Mouse (Mus musculus) spleen, adult 2 months (tissue): ENCODE results near the gene Cnih2. TPM values are rescaled to one million over a fixed set of nuclear protein-coding genes. Genes with fewer than 3 reads are reported as not detected.

Experiments
- DNase-seq, 2 experiments: peaks; one replicate each; pipeline versions ENCODE4 v3.0.0 to v3.0.0-alpha.2; 2012 to 2021; ENCODE audit warnings: low spot score in 2 of 2, low read depth in 1 of 2
- H3K27ac ChIP-seq: fragments of 200-500 bp; 2 replicates; pipeline ENCODE4 v1.5.1; 2012; ENCODE audit warnings: low read length, inconsistent platforms; ENCODE audit not compliant: insufficient read depth
- H3K27me3 ChIP-seq: fragments of 200-500 bp; 2 replicates; pipeline ENCODE4 v1.6.1; 2012; ENCODE audit warnings: mild to moderate bottlenecking, moderate library complexity, low read length, inconsistent platforms; ENCODE audit not compliant: control insufficient read depth, insufficient read depth
- H3K36me3 ChIP-seq: fragments of 200-500 bp; 2 replicates; pipeline ENCODE4 v1.6.1; 2012; ENCODE audit warnings: mild to moderate bottlenecking, low read length, inconsistent platforms; ENCODE audit not compliant: control insufficient read depth, insufficient read depth
- H3K4me1 ChIP-seq: fragments of 200-500 bp; 2 replicates; pipeline ENCODE4 v1.6.1; 2011; ENCODE audit warnings: inconsistent platforms; ENCODE audit not compliant: control insufficient read depth, insufficient read depth, insufficient read length
- H3K4me3 ChIP-seq: fragments of 200-500 bp; 2 replicates; pipeline ENCODE4 v1.5.1; 2011; ENCODE audit warnings: mild to moderate bottlenecking, inconsistent platforms; ENCODE audit not compliant: insufficient read depth, insufficient read length; ENCODE audit errors: extremely low read depth
- CTCF ChIP-seq: fragments of 200-500 bp; IDR thresholded peaks from 2 replicates; pipeline ENCODE4 v1.5.1; 2011; ENCODE audit warnings: mild to moderate bottlenecking, inconsistent platforms; ENCODE audit not compliant: insufficient read depth, insufficient read length, insufficient replicate concordance; ENCODE audit errors: extremely low read depth
- POLR2A ChIP-seq: fragments of 200-500 bp; IDR thresholded peaks from 2 replicates; pipeline ENCODE4 v1.6.1; 2011; ENCODE audit warnings: low read depth, low read length, inconsistent platforms
- WGBS: fragments of 180-500 bp; shearing (Covaris S2); methylation state at CpG from one replicate; pipeline ENCODE4 v1.1.7; 2018; 5-methylcytosine and 5-hydroxymethylcytosine counted together
- polyA plus RNA-seq: library from polyadenylated mRNA; depleted of rRNA; stranded (reverse); fragments of >200 nt; gene quantifications from 2 replicates; pipeline ENCODE4 v1.2.3, GENCODE M21; 2012

Gene Cnih2
- polyA plus RNA-seq, 1 experiment, result 0.94 TPM

DNA sequence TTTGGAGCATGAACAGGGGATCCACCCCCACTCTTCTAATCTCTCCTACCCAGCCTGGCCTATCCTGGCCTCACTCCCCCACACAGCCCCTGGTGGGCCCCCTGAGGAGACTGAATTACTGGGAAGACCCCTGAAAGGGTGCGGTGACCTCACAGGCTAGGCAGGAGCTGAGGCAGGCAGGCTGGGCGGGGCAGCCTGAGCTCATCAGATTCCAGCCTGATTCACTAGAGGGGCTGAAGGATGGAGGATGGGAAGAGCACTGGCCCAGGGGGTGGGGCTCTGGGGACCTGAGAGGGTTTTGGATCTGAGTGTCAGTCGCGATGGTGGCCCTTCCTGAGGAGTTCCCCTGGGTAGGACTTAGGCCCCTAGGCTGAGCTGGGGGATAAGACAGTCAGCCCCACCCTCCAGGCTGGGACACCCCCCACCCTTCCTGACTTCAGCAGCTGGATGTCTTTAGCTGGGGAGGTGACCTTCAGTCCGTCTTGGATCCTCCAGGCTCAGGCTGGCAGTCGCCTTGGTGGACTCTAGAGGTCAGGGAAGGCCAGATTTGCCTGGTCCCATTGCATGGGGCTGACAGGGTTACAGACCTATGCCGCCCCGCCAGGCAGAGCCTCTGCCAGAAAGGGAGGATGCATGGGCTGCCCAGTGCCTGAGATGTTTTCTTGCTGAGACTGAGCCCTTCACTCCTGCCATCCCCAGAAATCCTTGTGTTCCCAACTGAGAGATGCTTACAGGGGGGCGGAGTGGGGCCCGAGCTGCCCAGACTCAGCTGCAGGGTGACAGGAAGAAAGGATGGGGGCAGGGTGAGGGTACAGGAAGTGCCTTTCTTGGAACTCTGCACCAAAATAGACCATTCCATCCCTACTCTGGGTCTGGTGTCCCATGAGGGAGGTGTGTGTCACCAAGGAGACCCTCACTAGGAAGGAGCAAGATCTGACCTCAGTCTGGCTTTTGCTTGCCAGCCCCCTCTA, 39.2 kb downstream of the Cnih2 start:
- H3K4me3 ChIP-seq, result no peak overlapping the region
- DNase-seq, result no peak
- no peak for TF ChIP-seq POLR2A
- TF ChIP-seq CTCF, result no peak
- peaks cover 2% of the 10 kb centered on the region; the same call in 1 of the 2 replicates for H3K4me1 ChIP-seq
- 44% methylated on average over 10 of the region's 10 CpGs for WGBS
- H3K27me3 ChIP-seq, result no peaks in the 10 kb centered on the region
- no peaks in the 10 kb centered on the region for H3K36me3 ChIP-seq
- H3K27ac ChIP-seq, result 0 out of 2 replicates have a peak overlapping the region, but pooled peaks have one; percentile 32

DNA sequence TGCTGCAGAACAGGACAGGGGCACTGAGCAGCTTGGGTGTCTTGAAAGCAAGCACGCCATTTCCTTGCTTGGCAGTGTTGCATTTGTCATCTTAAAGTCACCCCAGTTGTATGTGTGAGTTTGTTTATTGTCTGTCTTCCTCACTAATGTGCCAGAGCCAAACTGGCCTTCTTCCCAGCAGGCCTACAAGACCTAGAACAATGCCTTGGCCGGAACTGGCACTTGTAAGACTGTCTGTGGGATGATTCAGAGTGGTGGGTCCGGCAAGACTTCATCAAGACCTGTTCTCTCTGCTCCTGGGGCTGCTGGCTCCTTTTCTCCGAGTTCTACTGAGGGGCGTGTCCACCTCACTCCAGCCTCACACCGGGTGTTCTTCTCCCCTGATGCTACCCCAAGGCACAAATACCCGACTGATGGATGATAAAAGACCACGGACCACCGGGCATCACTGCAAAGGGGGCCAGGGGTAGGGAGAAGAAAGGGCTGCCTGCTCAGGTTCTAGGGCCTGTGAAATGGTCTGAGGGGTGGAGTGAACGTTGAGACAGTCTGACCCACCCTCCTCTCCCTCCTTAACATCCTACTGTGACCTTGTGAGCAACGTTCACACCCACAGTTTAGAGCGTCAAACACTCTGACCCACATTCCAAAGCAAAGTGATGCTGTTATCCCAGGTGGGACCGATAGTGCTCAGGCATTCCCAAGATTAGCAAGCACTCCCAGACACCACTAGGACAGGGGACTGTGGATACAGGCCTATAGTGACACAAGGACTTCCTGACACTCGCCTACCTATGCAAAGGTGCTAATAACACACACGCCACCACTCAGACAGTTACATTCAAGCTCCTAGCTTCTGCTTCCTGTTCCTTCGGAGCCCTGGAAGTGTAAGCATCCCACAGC, 40.2 kb downstream of the Cnih2 start:
- DNase-seq, result no peak
- Histone ChIP-seq H3K36me3 (no peaks in the 10 kb centered on the region), H3K27ac (no peak overlapping the region), H3K27me3 (no peaks in the 10 kb centered on the region), H3K4me1 (peaks cover 2% of the 10 kb centered on the region; the same call in 1 of the 2 replicates), H3K4me3 (no peak overlapping the region)
- WGBS, result 69% methylated on average over 16 of the region's 16 CpGs
- no peak for TF ChIP-seq POLR2A
- TF ChIP-seq CTCF, result no peak

DNA sequence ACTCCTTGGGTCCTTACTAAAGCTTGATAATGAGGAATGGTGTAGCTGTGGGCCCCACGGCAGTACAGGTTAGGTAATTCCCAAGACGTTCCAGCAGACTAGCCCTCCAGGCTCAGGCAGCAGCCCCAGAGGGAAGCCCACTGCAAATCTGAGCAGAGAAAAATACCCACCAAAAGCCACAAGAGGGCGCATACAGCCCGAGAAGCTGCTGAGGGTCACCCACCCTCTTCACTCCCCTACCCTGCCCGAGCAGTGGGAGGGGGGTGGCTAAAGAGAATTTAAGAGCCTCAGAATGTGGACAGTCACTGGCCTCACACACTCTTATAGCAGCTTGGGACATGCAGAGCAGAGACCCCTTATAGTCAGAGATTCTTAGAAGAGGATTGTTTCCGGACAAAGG, 42.1 kb downstream of the Cnih2 start:
- H3K4me1 ChIP-seq, result peaks cover 2% of the 10 kb centered on the region; the same call in 1 of the 2 replicates
- H3K27ac ChIP-seq, result no peak overlapping the region
- no peaks in the 10 kb centered on the region for H3K36me3 ChIP-seq
- TF ChIP-seq CTCF (peak; percentile 55; the same call in 1 of the 2 replicates), POLR2A (no peak)
- no peak overlapping the region for H3K4me3 ChIP-seq
- no peaks in the 10 kb centered on the region for H3K27me3 ChIP-seq
- 15% methylated on average over 6 of the region's 6 CpGs for WGBS
- DNase-seq, result no peak

DNA sequence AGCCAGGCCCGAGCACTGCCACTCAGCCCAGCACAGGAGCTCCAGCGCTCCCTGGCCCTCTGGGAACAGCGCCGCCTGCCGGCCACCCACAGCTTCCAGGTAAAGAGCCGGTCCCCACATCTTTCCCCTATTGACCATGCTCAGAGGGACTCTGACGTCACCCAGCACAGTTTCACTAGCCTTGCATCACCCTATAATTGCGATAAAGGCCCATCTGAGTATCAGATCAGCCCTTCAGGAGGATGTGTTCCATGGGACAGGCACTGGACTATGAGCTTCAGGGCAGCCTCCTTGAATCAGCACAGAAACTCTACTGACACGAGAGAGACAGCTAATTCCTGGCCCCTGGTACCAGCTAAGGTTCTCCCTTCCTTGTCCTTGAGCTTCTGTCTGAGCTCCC, 44.4 kb downstream of the Cnih2 start:
- TF ChIP-seq CTCF, result peak; percentile 63; the same call in 1 of the 2 replicates
- no peak for TF ChIP-seq POLR2A
- Histone ChIP-seq H3K27me3 (no peaks in the 10 kb centered on the region), H3K4me1 (peaks cover 2% of the 10 kb centered on the region; the same call in 1 of the 2 replicates), H3K36me3 (peaks cover 5% of the 10 kb centered on the region; the same call in 1 of the 2 replicates), H3K4me3 (no peak overlapping the region), H3K27ac (no peak overlapping the region)
- peak in 1 of 2 experiments; percentile 37 for DNase-seq
- WGBS, result 43% methylated on average over 9 of the region's 9 CpGs

DNA sequence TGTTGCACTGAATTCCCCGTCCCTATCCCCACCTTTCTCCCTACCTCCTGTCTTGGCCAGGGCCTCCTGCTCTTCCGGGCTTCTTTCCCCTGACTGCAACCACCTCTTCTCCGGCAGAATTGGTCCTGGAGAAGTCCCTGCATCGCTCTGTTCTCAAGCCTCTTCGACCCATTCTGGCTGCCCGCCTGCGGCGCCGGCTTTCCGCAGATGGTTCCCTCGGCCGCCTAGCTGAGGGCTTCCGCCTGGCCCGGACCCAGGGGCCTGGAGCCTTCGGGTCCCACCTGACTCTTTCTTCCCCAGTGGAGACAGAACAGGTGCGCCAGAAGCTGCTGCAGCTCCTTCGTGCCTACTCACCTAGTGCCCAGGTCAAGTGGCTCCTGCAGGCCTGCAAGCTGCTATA, 45.5 kb downstream of the Cnih2 start:
- Histone ChIP-seq H3K4me3 (no peak overlapping the region), H3K36me3 (peaks cover 7% of the 10 kb centered on the region), H3K27me3 (no peaks in the 10 kb centered on the region), H3K4me1 (peaks cover 2% of the 10 kb centered on the region; the same call in 1 of the 2 replicates), H3K27ac (no peak overlapping the region)
- 87% methylated on average over 17 of the region's 17 CpGs for WGBS
- DNase-seq, result no peak
- no peak for TF ChIP-seq CTCF
- no peak for TF ChIP-seq POLR2A

DNA sequence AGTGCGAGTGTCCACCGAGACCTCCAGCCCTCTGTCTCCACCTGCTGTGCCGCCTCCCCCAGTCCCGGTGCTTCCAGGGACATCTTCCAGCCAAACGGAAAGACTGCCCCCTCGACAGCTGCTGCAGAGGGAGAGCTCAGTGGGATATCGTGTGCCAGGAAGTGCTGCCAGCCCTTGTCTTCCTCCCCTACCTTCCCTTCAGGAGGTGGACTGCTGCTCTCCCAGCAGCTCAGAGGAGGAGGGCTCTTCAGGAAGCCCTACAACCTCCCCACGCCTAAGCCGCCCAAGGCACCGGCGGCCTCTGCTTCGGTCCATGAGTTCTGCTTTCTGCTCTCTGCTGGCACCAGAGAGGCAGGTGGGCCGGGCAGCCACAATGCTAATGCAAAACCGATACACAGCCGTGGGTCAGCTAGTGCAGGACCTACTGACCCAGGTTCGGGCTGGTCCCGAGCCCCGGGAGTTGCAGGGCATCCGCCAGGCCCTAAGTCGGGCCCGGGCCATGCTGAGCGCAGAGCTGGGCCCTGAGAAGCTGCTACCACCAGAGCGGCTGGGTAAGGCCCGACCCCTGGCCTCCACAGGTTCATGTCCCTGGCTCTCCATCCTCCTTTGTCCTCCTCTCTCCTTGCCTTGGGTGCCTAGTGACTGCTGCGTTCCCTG, 46.0 kb downstream of the Cnih2 start:
- WGBS, result 37% methylated on average over 25 of the region's 25 CpGs
- TF ChIP-seq POLR2A (no peak), CTCF (no peak)
- peaks cover 11% of the 10 kb centered on the region for H3K36me3 ChIP-seq
- no peak overlapping the region for H3K4me3 ChIP-seq
- DNase-seq, result no peak
- no peaks in the 10 kb centered on the region for H3K27me3 ChIP-seq
- no peak overlapping the region for H3K27ac ChIP-seq
- H3K4me1 ChIP-seq, result peaks cover 2% of the 10 kb centered on the region; the same call in 1 of the 2 replicates
